Mouse (Mus musculus) spleen, embryonic (tissue): ENCODE data around the gene Lrrc32.

Experiments used
- CTCF ChIA-PET: fragments of 350-600 bp; sonication (Branson Sonifier 250); formaldehyde crosslinking; loops from one replicate; lab custom pipeline; 2022; lab: Charles Lee

Gene Lrrc32

GRCm38 (mm10) chr7:98542731-98543142 is 53.7 kb downstream of the Lrrc32 start:
- CTCF ChIA-PET, result no interaction called here

DNA sequence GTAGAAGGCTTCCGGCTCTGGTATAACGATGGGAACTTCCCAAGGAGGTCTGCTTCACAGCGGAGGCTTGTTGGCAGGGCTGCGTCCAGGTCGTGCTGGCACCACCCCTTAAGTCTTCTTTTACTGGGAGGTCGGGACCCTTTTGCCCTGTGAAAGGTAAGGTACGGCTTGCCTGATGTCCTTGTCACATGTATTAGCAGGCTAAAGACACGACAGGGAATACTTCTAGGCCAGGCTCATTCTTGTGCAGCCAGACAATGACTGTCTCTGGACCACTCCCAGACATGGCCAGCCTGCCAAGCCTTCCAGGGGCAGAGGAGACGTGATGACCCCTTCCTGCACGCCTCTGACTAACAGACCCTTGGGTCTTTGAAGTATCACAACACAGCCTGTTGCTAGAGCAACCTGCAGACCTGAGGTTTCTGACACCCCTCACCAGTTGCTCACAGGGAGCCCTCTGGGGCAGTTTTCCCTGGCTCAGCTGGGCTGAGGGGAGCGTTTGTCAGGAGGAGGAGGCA is 54.8 kb downstream of the Lrrc32 start:
- CTCF ChIA-PET, result interaction anchor here (0.7 kb wide), 1 partner anchor 97 kb away, joined by 4 read pairs; no protein-coding TSS in a partner anchor

DNA sequence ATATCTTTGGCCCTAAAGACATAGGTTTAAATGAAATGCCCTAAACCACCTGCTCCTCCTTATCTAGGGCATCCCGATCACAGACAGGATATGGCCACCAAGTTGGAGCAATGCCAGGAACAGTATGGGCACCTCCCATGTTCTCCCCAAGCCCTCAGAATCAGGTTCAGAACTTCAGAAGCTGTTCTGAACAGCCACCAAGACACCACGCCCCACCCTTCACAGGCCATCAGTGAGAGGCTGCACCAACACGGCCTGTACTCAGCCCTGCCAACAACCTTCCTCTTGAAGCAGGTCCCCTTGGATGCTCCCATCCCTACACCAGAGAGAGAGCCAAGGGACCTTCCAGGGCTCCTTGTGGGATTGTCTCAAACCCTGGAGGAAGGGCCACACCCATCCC is 55.5 kb downstream of the Lrrc32 start:
- CTCF ChIA-PET, result interaction anchor here (0.7 kb wide), 1 partner anchor 96 kb away, joined by 4 read pairs; no protein-coding TSS in a partner anchor

GRCm38 (mm10) chr7:98548839-98549238 is 59.8 kb downstream of the Lrrc32 start:
- CTCF ChIA-PET, result no interaction called here

GRCm38 (mm10) chr7:98550596-98550995 is 61.5 kb downstream of the Lrrc32 start:
- CTCF ChIA-PET, result no interaction called here

GRCm38 (mm10) chr7:98551041-98551440 is 62.0 kb downstream of the Lrrc32 start:
- CTCF ChIA-PET, result no interaction called here
